Comparison of ENCODE assay signal across 9 mouse cellular contexts in the genomic region with DNA sequence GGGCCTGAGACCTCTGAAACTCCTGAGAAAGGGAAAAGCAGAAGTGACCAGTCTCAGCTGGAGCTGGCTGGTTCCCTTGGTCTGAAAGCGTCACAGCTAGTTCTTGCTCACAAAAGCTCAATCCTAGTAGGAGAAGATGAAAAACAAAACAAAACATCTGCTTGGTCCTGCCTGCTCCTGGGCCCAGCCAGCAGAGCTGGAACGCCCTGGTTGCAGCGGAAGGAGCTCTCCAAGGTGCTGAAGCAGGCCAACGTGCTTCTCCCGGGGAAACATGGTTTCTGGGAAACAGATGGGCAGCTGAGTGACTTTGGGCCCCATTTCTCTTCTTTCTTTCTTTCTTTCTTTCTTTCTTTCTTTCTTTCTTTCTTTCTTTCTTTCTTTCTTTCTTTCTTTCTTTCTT. TPM values are rescaled to one million over a fixed set of nuclear protein-coding genes. Genes with fewer than 3 reads are reported as not detected.
DNase-seq lines count a peak whose midpoint lies in the region; ATAC-seq lines count a peak whose summit lies in the region.
"Had no signal": no experiment of that assay in that cellular context is flagged by ENCODE, and none has a peak within 500 bp of the region (broad histone marks: within the 10 kb centered on the region; RNA-seq: fewer than 3 reads in every experiment).

No protein-coding gene starts in this region.

- ATAC-seq in hindbrain, embryonic 11.5 days (ENCODE audit: low FRiP score) = no peak
- no peak for ATAC-seq in hindbrain, embryonic 13.5 days (ENCODE audit: low FRiP score)
- ATAC-seq in liver, embryonic 11.5 days (replicated peaks; ENCODE audit: low FRiP score) = no peak

- H3K4me1 ChIP-seq in hindbrain, embryonic 11.5 days (replicated peaks; ENCODE audit: control insufficient read depth, insufficient read depth, low read length) = peaks cover 3% of the 10 kb centered on the region; the same call in 1 of the 2 replicates
- H3K4me1 ChIP-seq in hindbrain, embryonic 13.5 days (replicated peaks) = peaks cover 35% of the 10 kb centered on the region
- no peaks in the 10 kb centered on the region for H3K4me1 ChIP-seq in liver, embryonic 11.5 days (replicated peaks; ENCODE audit: control insufficient read depth, insufficient read depth, low read length)

- intact Hi-C loops in left cerebral cortex, postnatal 25 days (cut with DNase I) = no loop called here

- H3K27ac ChIP-seq in hindbrain, embryonic 11.5 days (ENCODE audit: low read depth, low read length) = no peak overlapping the region
- no peak overlapping the region for H3K27ac ChIP-seq in hindbrain, embryonic 13.5 days
- no peak overlapping the region for H3K27ac ChIP-seq in liver, embryonic 11.5 days (ENCODE audit: low read depth, low read length)

- H3K27me3 ChIP-seq in hindbrain, embryonic 11.5 days (ENCODE audit: control insufficient read depth, insufficient read depth, low read length) = no peaks in the 10 kb centered on the region
- H3K27me3 ChIP-seq in hindbrain, embryonic 13.5 days = no peaks in the 10 kb centered on the region
- H3K27me3 ChIP-seq in liver, embryonic 11.5 days (replicated peaks; ENCODE audit: control insufficient read depth, insufficient read depth, low read length) = no peaks in the 10 kb centered on the region
- H3K27me3 ChIP-seq in splenic B cell, adult 2 months (ENCODE audit: control insufficient read depth, insufficient read depth, low read length, poor library complexity, severe bottlenecking) = no peaks in the 10 kb centered on the region

- WGBS in hindbrain, embryonic 11.5 days = 2% methylated on average over 5 of the region's 5 CpGs
- 4% methylated on average over 5 of the region's 5 CpGs for WGBS in hindbrain, embryonic 13.5 days
- WGBS in liver, embryonic 11.5 days = 5% methylated on average over 5 of the region's 5 CpGs

- no peaks in the 10 kb centered on the region for H3K36me3 ChIP-seq in hindbrain, embryonic 11.5 days (ENCODE audit: control insufficient read depth, insufficient read depth, low read length)
- no peaks in the 10 kb centered on the region for H3K36me3 ChIP-seq in hindbrain, embryonic 13.5 days
- H3K36me3 ChIP-seq in liver, embryonic 11.5 days (ENCODE audit: control insufficient read depth, insufficient read depth, low read length) = no peaks in the 10 kb centered on the region
- H3K36me3 ChIP-seq in splenic B cell, adult 2 months (ENCODE audit: control insufficient read depth, insufficient read depth, low read length, poor library complexity, severe bottlenecking) = no peaks in the 10 kb centered on the region

- DNase-seq in hindbrain, embryonic 11.5 days (ENCODE audit: low spot score) = peak; percentile 80
- DNase-seq in MEL-GATA-1-ER (ENCODE audit: extremely low read depth, low read depth) = peak; percentile 15
- DNase-seq in embryo, embryonic 9.5 days (ENCODE audit: extremely low spot score) = peak; percentile 73
- DNase-seq in liver, embryonic 11.5 days (ENCODE audit: low spot score) = peak; percentile 57
- peak; percentile 35 for DNase-seq in splenic B cell, adult 2 months (ENCODE audit: low read depth, low spot score)
- DNase-seq in left cerebral cortex, postnatal 25 days (ENCODE audit: low spot score in 2 of 2) = no peak
- DNase-seq in spleen, postnatal 4 days (ENCODE audit: low spot score in 2 of 2) = no peak

- H3K9me3 ChIP-seq in hindbrain, embryonic 11.5 days (ENCODE audit: control insufficient read depth, low read length) = no peaks in the 10 kb centered on the region
- H3K9me3 ChIP-seq in hindbrain, embryonic 13.5 days = no peaks in the 10 kb centered on the region
- H3K9me3 ChIP-seq in liver, embryonic 11.5 days (ENCODE audit: control insufficient read depth, low read length) = no peaks in the 10 kb centered on the region

- H3K4me3 ChIP-seq in hindbrain, embryonic 11.5 days (ENCODE audit: low read depth, low read length) = no peak overlapping the region
- H3K4me3 ChIP-seq in hindbrain, embryonic 13.5 days = no peak overlapping the region
- H3K4me3 ChIP-seq in liver, embryonic 11.5 days (ENCODE audit: low read depth, low read length) = no peak overlapping the region

- no peak overlapping the region for H3K9ac ChIP-seq in hindbrain, embryonic 11.5 days (ENCODE audit: low read depth, low read length)
- no peak overlapping the region for H3K9ac ChIP-seq in hindbrain, embryonic 13.5 days
- no peak overlapping the region for H3K9ac ChIP-seq in liver, embryonic 11.5 days (ENCODE audit: low read depth, low read length)

- no peak overlapping the region for H3K4me2 ChIP-seq in hindbrain, embryonic 11.5 days (replicated peaks; ENCODE audit: low read depth, low read length)
- no peak overlapping the region for H3K4me2 ChIP-seq in hindbrain, embryonic 13.5 days
- no peak overlapping the region for H3K4me2 ChIP-seq in liver, embryonic 11.5 days

RNA-seq across cellular contexts. Expression of gene Cacng2, which starts 53.4 kb away (rescaled TPM):
- polyA plus RNA-seq in hindbrain, embryonic 11.5 days (2014; fragmentation: Nextera tagmentation; extraction: Ambion mirVana) = 1.8 and 2.4 TPM in 2 replicates
- polyA plus RNA-seq in hindbrain, embryonic 13.5 days (2015; fragmentation: Nextera tagmentation; extraction: Ambion mirVana) = 10.5 and 10.7 TPM in 2 replicates
- polyA plus RNA-seq in liver, embryonic 11.5 days (2014; fragmentation: Nextera tagmentation; extraction: Ambion mirVana) = 0.05 TPM in 1 of 2 replicates, not detected in the other
- total RNA-seq in left cerebral cortex, postnatal 25 days (2021) = 10 to 100 TPM; 54.3 to 63.2 TPM
- polyA plus RNA-seq: liver, embryonic 16.5 days had no signal

Comparison
In these comparisons a context has a peak if more than half of its experiments do, and no peak if none do; other contexts are left out.
1. DNase-seq: peak in hindbrain, embryonic 11.5 days (single experiment), MEL-GATA-1-ER (single experiment), embryo, embryonic 9.5 days (single experiment), liver, embryonic 11.5 days (single experiment) and splenic B cell, adult 2 months (single experiment); none in left cerebral cortex, postnatal 25 days (0 of 2) and spleen, postnatal 4 days (0 of 2).